Mouse (Mus musculus): Measurements from ENCODE around the gene Sftpa1.

The Sftpa1 gene

DNA sequence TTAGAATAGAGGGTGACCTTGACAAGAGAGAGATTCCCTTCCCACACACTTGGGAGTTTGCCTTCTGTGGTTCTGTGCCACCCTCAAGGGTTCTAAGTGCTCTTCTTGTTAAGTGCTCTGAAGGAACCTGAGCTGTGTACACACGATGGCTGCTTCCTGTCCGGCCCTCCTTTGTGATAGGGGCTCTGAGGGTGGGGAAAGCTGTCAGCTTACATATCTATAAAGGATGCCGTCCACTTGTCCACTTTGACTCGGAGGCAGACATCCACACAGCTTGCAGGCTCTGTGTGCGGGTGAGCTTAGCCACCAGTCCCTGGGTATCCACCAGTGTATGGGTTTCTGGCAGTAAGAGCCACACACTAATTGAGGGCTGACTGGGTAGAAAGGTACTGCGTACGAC is at the start of gene Sftpa1:
Gene Sftpa1 (plus strand): TSS at position 243 of the 400 bp plus-strand sequence.
- no peak for DNase-seq

DNA sequence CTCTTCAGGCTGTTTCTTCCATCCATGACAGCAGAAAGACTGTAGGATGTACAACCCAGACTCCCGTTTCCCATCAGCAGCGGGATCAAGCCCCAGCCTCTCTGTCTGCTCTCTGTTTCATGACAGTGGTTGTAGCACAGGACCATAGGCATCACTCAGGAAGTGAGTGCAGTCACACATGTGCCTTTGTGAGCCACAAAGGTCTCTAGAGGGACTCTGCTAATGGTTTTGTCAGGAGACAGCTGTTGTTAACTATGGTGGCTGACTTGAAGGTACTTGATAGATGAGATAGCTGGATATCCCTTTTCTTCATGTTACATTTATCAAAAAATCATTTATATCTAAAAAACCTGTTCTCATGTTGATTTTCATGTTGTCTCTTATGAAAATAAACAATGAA is 49.2 kb upstream of the Sftpa1 start:
- DNase-seq: no peak

DNA sequence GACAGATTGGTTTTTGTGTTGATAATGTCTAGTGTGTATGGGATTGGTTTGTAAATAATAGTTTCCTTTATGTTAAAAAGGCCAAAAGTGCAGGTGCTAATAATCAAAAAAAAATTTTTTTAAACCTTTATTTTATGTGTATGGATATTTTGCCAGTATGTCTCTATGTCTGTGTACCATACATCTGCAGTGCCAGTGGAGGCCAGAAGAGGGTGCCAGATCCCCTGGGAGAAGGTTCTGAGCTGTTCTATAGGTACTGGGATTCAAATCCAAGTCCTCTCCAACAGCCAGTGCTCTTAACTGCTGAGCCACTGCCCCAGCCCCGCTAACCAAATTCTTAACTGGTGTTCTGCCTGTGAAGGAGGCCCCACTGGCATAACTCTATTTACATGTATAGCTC is 44.1 kb upstream of the Sftpa1 start:
- DNase-seq: peak; percentile 7 to 8

DNA sequence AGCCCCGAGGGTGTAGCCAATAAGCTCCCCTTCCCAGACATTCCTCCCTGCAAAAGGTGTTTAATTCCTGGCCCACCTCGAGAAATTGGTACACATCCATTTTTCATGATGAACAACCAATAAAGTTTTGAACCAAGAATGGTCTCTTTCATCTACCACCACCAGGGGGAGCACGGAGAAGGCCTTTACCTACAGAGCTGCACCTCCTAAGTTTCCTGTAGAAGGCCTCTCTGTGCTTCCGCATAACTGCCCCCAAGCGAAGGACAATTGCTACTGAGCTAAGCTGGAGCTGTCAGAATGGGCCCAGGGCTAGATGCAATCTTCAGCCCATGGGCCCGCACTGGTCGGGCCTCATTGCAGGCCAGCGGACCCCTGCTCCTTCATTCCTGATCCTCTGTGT is 40.8 kb upstream of the Sftpa1 start:
- DNase-seq: no peak

DNA sequence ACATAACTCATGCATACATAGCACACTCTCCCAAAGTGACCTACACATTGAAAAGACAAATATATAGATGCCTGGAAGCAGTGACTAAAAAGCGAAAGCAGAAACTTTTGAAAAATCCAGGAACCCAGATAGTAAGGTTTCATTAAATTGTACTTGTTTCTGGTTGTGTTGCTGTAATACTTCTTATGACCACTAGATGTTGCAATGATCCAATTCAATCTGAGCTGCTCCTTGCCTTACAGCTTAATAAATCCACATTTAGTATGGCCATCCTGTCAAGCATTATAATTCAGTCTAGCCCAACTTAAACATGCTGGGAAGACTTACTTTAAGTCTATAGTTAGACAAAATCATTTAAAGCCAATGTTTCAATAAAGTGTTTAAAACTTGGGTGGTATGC is 37.5 kb upstream of the Sftpa1 start:
- no peak for DNase-seq

DNA sequence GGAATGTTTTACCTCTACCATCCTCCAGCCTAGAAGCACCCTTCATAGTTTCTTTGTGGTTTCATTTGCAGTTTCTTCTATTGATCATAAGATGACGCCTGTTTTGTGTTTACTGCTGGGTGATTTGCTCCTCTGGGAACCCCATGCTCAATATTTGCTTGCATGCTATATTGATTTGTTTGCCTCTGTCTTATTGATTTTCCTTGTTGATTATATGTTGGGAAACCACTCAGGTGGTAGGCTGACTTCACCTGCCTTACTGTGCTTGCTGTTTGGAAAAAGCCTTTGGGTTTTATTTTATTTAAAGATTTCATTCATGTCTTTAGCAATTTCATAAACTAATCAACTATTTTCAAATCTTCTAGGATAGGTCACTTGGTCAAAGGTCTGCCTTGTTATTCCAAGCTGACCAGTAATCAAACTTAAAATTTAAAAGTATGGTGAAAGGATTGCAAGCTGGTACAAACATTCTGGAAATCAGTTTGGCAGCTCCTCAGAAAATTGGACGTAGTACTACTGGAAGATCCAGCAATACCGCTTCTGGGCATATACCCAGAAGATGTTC is 35.2 kb upstream of the Sftpa1 start:
- DNase-seq: no peak

DNA sequence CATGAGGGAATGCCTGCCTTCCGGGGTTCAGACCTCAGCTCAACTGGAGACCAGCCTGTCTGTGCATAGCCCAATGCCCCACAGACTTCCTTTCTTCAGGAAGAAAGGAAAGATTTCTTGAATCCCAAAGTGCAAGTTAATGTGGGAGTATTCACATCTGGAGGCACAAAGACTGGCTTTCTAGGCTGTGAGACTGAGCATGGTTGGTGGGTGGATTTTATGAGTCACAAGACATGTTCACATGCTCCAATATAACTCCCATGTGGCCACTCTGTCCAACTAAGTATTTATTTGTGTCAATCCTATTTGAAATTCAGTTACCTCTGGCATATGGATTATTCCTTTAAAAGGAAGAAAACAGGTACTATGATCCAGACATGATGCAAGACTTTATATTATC is 32.9 kb upstream of the Sftpa1 start:
- DNase-seq: no peak

- no peak for DNase-seq
These were observed 30.9 kb upstream of the Sftpa1 start for GRCm38 (mm10) chr14:41100712-41101111.

DNA sequence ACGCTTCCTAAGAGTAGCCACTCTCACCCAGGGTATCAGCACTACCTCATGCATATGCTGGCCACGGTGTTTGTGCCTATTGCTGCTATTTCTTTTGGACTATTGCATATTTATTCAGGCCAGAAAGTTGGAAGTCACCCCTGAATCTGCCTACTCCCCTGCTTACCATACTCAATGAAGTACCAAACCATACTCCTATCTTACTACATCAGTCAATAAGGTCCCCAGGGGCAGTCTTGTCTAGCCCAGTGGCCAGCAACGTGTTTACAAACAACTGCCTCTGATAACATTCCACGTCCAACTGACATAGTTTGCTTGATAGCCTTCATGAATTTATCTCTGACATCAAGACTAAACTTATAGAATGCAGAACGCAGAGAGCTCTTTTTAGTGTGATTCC is 30.3 kb upstream of the Sftpa1 start:
- no peak for DNase-seq

GRCm38 (mm10) chr14:41102269-41102668 is 29.3 kb upstream of the Sftpa1 start:
- DNase-seq: no peak

DNA sequence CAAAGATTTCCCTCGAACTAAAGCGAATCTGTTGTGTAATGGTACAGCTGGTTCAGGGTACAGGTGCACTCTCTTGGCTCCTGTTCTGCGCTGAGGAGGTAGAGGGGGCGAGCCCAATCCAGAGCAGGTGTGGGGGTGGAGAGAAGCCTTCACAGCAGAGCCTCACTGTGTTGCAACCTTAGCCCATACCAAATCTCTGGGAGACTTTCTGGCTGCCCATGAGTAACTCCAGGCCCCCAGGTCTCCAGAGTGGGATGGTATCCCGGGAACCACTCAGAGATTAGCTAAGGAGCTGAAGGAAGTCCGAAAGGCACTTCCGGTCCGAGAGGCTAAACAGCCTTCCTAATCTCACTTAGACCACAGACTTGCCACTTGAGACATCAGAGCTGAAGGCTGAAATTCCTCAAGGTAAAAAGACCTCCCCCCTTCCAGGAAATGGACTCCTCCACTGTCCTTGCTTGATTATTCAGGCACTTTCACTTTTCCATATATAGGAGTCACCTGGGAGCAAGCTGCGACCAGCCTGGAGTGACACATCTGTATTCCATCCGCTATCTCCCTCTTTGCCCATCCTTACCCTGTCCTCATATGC is 26.6 kb upstream of the Sftpa1 start, which contains the start of gene Mat1a:
Gene Mat1a (plus strand): TSS at position 183 of the 592 bp plus-strand sequence.
- DNase-seq: no peak

DNA sequence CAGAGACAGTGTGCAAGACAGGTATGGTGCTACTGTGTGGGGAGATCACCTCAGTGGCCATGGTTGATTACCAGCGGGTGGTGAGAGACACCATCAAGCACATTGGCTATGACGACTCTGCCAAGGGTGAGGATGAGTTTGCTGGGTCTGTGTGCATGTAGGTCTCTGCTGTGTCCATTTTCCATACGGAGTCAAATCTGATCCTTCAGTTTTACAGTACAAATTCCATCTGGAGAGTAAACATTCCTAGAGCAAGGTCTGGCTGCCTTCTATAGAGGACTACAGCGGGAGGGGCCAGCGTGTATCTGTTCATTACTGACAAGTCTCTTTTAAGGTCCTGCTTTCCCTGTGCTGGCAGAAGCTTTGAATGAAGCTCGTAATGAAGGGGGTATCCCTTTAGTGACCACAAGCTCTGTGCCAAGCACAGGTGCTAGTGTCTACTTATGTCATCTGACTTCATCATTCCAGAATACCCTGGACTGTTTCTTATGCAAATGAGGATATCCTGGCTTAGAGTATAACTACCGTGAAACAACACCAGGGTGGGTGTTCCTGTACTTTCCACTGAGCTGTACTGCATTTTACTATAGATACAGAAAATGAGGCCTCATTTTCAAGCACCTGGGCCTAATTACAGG is 20.4 kb upstream of the Sftpa1 start:
- no peak for DNase-seq

DNA sequence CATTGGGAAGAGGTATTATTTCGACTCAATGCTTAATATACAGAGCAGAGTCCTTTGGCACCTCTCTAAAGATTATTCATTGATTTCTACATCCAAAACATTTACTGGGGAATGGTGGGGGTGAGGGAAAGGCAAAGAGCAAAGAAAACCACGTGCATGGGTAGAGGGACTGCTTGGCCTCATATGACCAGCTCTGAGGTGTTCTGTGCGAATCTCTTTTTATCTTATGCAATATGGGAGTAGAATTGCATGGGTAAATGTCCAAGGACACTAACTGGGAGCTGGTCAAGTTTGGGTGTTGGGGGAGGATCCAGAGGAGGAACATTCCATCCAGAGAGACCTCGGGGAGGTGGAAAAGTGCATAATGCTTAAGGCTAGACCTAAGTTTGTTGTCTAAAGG is 18.6 kb upstream of the Sftpa1 start:
- DNase-seq: no peak

GRCm38 (mm10) chr14:41116271-41116670 is 15.3 kb upstream of the Sftpa1 start:
- DNase-seq: no peak

GRCm38 (mm10) chr14:41124683-41125082 is 6.9 kb upstream of the Sftpa1 start:
- DNase-seq: no peak

DNA sequence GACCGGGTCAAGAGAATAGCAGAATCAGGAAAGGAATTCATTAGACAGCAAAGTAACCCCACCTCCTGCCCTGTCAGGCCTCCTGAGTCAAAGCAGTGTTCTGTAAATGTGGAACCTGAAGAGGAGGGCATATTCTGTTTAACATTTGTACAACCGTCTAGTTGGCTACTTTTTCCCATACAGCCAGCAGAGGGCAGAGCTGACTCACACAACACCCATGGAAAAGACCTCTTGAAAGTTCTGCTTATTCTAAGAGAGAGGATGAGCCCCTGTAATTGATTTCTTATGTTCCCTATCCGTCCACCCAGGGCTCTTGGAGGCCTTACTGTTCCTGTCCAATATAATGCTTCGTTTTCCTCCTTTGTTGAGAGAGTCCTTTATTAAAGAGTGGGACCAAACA is 3.6 kb upstream of the Sftpa1 start:
- DNase-seq: no peak

- DNase-seq: no peak
These were observed 5.4 kb downstream of the Sftpa1 start for GRCm38 (mm10) chr14:41137006-41137405.

DNA sequence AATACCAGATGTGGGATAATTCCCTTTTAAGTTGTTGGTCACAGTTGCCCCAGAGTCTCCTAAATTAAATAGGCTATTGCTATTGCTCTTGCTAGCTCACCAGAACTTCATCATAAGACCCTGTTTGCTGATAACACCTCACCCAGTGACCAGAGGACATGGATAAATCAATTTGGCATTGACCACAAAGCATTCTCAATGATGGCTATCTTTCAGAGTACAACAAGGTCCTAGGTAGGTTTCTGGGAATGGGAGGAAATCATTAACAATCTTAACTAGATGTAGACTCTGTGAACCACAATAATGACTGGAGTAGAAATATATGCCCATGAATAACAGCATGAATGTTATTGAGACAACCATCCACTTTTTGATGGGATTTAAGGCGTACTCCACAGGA is 9.1 kb downstream of the Sftpa1 start:
- no peak for DNase-seq

- no peak for DNase-seq
These were observed 14.5 kb downstream of the Sftpa1 start for GRCm38 (mm10) chr14:41146035-41146434.

DNA sequence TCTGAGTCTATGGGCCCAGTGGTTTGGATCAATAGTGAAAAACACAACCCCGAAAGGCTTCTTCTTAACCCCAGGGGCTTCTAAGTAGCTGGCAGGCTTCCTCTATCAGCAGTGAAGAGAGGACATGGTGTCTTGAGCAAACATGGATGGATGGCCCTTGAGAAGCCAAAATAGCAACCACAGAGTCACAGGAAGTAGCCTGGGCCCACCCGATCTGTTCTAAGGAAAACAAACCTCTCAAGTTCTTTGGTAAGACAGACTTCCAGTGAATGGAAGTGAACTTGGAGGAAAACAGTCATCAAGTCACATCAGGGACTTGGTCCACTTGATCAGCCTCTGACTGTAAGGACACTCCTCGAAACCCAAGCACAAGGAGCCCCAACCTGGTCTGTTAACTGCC is 15.3 kb downstream of the Sftpa1 start:
- DNase-seq: no peak

- DNase-seq: no peak
These were observed 15.8 kb downstream of the Sftpa1 start for GRCm38 (mm10) chr14:41147356-41147755.

DNA sequence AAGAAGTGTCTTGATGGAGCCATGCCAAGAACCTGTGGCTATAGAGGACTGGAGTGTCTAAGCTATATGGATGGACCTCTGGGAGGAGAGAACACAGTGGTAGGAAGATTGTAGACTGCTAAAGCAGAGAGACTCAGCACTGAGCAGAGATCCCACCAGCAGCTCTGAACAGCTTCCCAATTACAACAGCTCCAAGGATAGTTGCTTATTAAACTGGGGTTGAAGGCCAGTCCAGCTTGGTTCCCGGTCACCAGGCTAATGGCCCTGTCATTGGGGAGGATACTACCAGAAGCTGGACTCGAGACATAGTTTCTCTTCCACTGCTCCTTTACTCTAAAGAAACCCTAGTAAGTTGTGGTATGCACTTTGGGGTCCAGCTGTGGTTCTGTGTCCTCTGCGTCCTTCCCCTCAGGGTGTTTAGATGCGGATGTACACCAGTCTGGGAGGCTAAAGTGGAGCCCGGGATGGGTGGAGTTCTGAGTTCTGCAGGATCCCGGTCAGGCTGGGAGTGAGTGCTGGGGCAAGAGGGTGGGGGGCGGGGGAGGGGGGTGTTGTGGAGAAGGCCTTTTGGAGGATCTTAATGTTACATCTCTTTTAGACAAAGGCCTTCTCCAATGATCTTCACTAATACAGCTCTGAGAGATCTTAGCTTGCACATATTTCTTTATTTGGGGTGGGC is 19.8 kb downstream of the Sftpa1 start, which contains the start of gene Mbl1:
Gene Mbl1 (plus strand): TSS at position 239 of the 679 bp plus-strand sequence.
- no peak for DNase-seq

- DNase-seq: no peak
These were observed 28.5 kb downstream of the Sftpa1 start for GRCm38 (mm10) chr14:41160076-41160475.

- no peak for DNase-seq
These were observed 29.2 kb downstream of the Sftpa1 start for GRCm38 (mm10) chr14:41160743-41161142.
